Mouse (Mus musculus) liver, postnatal 0 days (tissue): ENCODE measurements around the gene Pde11a. TPM values are rescaled to one million over a fixed set of nuclear protein-coding genes. Genes with fewer than 3 reads are reported as not detected.
"Not testable (repeated sequence)": the region's sequence is repeated elsewhere in the genome, so short reads cannot be mapped to it uniquely, and the experiment has no call there.

Experiments used
- ATAC-seq: fragments of 200-750 bp; cut with Nextera tagmentation; 2 replicates; pipeline ENCODE4 v1.8.0; 2017; ENCODE audit warnings: mild to moderate bottlenecking, moderate library complexity
- DNase-seq: peaks from one replicate; pipeline ENCODE4 v3.0.0-alpha.2; 2016
- H3K27ac ChIP-seq: fragments of 300-500 bp; sonication (generic); 2 replicates; pipeline ENCODE4 v1.5.1; 2014; ENCODE audit warnings: antibody characterized with exemption, moderate library complexity, mild to moderate bottlenecking, low read depth
- H3K27me3 ChIP-seq: fragments of 300-500 bp; sonication (generic); 2 replicates; pipeline ENCODE4 v1.6.1; 2014; ENCODE audit warnings: low read length, control low read depth, mixed read lengths; ENCODE audit not compliant: insufficient read depth
- H3K36me3 ChIP-seq: fragments of 300-500 bp; sonication (generic); replicated peaks from 2 replicates; pipeline ENCODE4 v1.6.1; 2014; ENCODE audit warnings: mild to moderate bottlenecking, control low read depth, low read length, moderate library complexity, mixed read lengths; ENCODE audit not compliant: insufficient read depth
- H3K4me1 ChIP-seq: fragments of 300-500 bp; sonication (generic); 2 replicates; pipeline ENCODE4 v1.6.1; 2014; ENCODE audit warnings: antibody characterized with exemption, mild to moderate bottlenecking, control low read depth; ENCODE audit not compliant: insufficient read depth
- H3K4me2 ChIP-seq: fragments of 300-500 bp; sonication (generic); 2 replicates; pipeline ENCODE4 v1.6.1; 2014; ENCODE audit warnings: low read depth, mild to moderate bottlenecking, low read length, moderate library complexity, mixed read lengths
- H3K4me3 ChIP-seq: fragments of 300-500 bp; sonication (generic); 2 replicates; pipeline ENCODE4 v1.5.1; 2014; ENCODE audit warnings: low read depth, low read length
- H3K9ac ChIP-seq: fragments of 300-500 bp; sonication (generic); replicated peaks from 2 replicates; pipeline ENCODE4 v1.6.1; 2014; ENCODE audit warnings: mild to moderate bottlenecking, moderate library complexity
- H3K9me3 ChIP-seq: fragments of 300-500 bp; sonication (generic); 2 replicates; pipeline ENCODE4 v1.6.1; 2016; ENCODE audit warnings: mild to moderate bottlenecking, control low read depth, low read length, mixed read lengths
- CTCF ChIP-seq: sonication (generic); IDR thresholded peaks from 2 replicates; pipeline ENCODE4 v1.5.1; 2016; ENCODE audit warnings: antibody characterized with exemption, low read depth
- EP300 ChIP-seq: IDR thresholded peaks from 2 replicates; pipeline ENCODE4 v1.6.1; 2016; ENCODE audit warnings: antibody characterized with exemption, low read depth, mild to moderate bottlenecking
- WGBS: fragments of 180-500 bp; shearing (Covaris S2); extraction: QIAGEN DNeasy Blood & Tissue Kit; methylation state at CpG from one replicate; pipeline ENCODE4 v1.1.7; 2014; ENCODE audit not compliant: insufficient replicate concordance; 5-methylcytosine and 5-hydroxymethylcytosine counted together
- polyA plus RNA-seq: library from polyadenylated mRNA; unstranded; fragments of >200 nt; fragmentation: Nextera tagmentation; extraction: Ambion mirVana; gene quantifications from 2 replicates; pipeline ENCODE4 v1.2.1, GENCODE M21; 2015

Pde11a gene
- polyA plus RNA-seq, 1 experiment from 2014 or later = 0.06 TPM

DNA sequence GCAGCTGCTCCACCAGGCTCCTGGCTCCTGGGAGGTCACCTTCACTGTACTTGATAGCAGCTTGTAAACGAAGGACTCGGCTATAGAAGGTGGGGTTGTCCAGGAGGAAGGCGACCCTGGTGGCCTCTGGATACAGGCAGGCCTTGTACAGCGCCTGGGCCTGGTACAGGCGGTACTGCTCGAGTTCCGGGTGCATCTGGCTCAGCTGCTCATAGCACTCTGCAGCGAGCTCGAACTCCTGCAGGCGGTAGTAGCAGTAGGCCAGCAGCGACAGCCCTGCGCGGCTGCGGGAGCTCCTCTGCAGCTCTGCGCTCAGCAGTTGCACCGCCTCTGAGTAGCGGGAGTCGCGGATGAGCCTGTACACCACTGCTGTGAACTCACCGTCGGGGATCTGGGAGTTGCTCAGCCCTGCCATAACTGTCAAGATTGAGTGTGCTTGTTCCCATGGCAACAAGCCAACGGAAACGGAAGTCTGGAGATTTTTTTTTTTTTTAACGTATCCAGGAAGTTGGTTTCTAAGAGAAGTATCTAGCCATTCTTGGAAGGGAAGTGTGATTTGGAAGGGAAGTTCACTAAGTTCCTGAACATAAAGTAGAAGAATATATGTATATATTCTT lies 360.7 kb downstream of the Pde11a start, which contains the start of gene Ttc30a2:
Ttc30a2 (minus strand) TSS at position 419 of the 617 bp plus-strand sequence.
- H3K27me3 ChIP-seq, H3K4me2 ChIP-seq, H3K36me3 ChIP-seq, H3K4me3 ChIP-seq, H3K27ac ChIP-seq, H3K9me3 ChIP-seq, H3K4me1 ChIP-seq, H3K9ac ChIP-seq: not testable (repeated sequence)
- peak; percentile 78 for TF ChIP-seq EP300
- DNase-seq = peak; percentile 43
- ATAC-seq = peak; percentile 42
- 32% methylated on average over 17 of the region's 24 CpGs for WGBS

DNA sequence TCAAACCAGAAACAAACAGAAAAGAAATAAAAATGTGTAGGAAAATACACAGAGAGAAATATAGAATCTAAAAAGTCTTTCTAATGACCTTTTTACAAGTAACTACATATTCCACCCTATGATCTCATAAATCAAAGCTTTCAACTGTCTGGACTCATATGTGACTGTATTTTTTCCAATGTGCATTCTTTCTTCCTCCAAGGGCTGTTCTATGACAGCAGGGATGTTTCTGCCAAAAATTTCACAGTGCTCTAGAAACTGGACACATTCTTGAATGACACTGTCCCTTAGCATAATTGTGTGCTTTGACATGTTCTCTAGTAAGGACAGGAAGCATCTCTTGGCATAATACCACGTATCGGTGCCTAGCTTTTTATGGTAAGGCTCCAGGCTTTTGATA lies 362.5 kb downstream of the Pde11a start:
- H3K4me2 ChIP-seq, H3K9me3 ChIP-seq, H3K36me3 ChIP-seq, H3K27me3 ChIP-seq, ATAC-seq, H3K4me1 ChIP-seq, H3K9ac ChIP-seq, DNase-seq, H3K27ac ChIP-seq, H3K4me3 ChIP-seq: not testable (repeated sequence)
- 79% methylated on average over 2 of the region's 2 CpGs for WGBS

DNA sequence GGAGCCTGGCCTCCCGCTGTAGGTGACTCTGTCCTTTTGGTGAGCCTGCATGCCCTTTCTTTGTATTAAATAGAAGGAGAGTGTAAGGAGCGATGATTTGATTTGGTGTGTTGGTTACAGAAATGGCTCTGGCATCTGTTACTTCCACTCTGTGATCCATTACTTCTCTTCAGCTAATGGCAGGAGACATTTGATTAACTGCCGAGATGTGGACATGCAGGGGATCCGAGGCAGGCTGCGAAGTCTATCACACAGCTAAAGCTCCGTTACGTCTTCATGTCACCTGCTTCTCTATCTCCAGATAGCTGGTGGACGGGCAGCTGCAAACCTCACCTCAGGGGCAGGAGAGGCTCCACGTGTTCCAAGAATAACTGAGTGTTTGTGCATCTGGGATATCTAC lies 364.4 kb downstream of the Pde11a start:
- DNase-seq = no peak
- no peak for TF ChIP-seq EP300
- no peak for TF ChIP-seq CTCF
- H3K4me3 ChIP-seq = no peak overlapping the region
- no peak for ATAC-seq
- no peaks in the 10 kb centered on the region for H3K9me3 ChIP-seq
- no peaks in the 10 kb centered on the region for H3K4me1 ChIP-seq
- no peak overlapping the region for H3K27ac ChIP-seq
- H3K27me3 ChIP-seq = no peaks in the 10 kb centered on the region
- no peak overlapping the region for H3K4me2 ChIP-seq
- H3K9ac ChIP-seq = no peak overlapping the region
- no peaks in the 10 kb centered on the region for H3K36me3 ChIP-seq
- 73% methylated on average over 9 of the region's 9 CpGs for WGBS

GRCm38 (mm10) chr2:75964972-75965371 lies 373.6 kb downstream of the Pde11a start:
- peak; percentile 53; the same call in 1 of the 2 replicates for ATAC-seq
- WGBS = 17% methylated on average over 5 of the region's 5 CpGs
- H3K36me3 ChIP-seq = no peaks in the 10 kb centered on the region

DNA sequence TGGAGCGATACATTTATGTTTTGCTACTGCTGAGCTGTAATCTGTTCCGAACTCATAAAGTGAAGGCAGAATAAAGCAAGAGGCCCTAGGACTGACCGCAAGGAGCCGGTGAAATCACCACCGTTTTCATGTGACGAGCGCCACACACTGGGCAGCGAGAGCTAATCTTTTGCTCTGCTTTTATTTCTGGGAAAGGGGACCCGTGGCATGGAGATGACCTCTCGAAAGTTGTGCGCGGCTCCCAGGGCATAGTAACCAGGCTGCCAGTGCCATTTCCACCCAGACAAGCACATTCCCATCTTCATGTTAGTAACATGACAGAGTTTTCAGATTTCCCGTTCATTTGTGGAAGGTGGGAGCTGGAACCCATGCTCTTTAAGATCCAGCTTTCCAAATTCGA lies 374.1 kb downstream of the Pde11a start:
- Histone ChIP-seq H3K4me1 (peaks cover 10% of the 10 kb centered on the region), H3K27ac (peak overlapping the region; percentile 20; the same call in 1 of the 2 replicates), H3K36me3 (no peaks in the 10 kb centered on the region), H3K27me3 (no peaks in the 10 kb centered on the region), H3K4me2 (peak overlapping the region; percentile 61), H3K4me3 (peak overlapping the region; percentile 25), H3K9me3 (no peaks in the 10 kb centered on the region), H3K9ac (no peak overlapping the region)
- 17% methylated on average over 14 of the region's 14 CpGs for WGBS
- ATAC-seq = peak; percentile 45
- DNase-seq = peak; percentile 61
- TF ChIP-seq CTCF (peak; percentile 60), EP300 (no peak)

More at GRCm38 (mm10) chr2:75964972-75965371, 373.6 kb downstream of the Pde11a start:
- peak; percentile 31 for DNase-seq
- Histone ChIP-seq H3K9me3 (no peaks in the 10 kb centered on the region), H3K4me1 (peaks cover 10% of the 10 kb centered on the region), H3K27ac (no peak overlapping the region), H3K4me3 (peak overlapping the region; percentile 25), H3K27me3 (no peaks in the 10 kb centered on the region), H3K9ac (no peak overlapping the region), H3K4me2 (peak overlapping the region; percentile 61)
- TF ChIP-seq EP300 (no peak), CTCF (peak; percentile 77)

DNA sequence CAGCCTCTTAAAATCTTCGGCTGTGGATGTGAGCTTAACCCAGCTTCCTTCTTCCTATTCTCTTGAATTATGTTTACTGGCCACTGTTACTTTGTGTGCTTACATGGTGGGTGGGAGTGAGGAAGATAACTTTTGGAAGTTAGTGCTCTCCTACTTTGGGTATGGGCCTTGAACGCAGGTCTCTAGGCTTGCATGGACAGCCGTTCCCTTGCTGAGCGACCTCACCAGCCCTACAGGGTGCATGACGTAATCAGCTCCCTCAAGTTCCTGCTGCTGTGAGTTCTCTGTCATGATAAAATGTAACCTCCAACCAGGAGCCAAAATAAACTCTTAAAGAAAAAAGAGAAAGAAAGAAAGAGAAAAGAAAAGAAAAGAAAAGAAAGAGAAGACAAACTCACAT lies 374.5 kb downstream of the Pde11a start:
- Histone ChIP-seq H3K36me3 (no peaks in the 10 kb centered on the region), H3K4me1 (peaks cover 10% of the 10 kb centered on the region), H3K4me3 (peak overlapping the region; percentile 25), H3K27ac (no peak overlapping the region), H3K4me2 (peak overlapping the region; percentile 61), H3K9me3 (no peaks in the 10 kb centered on the region), H3K9ac (no peak overlapping the region), H3K27me3 (no peaks in the 10 kb centered on the region)
- TF ChIP-seq EP300 (no peak), CTCF (no peak)
- DNase-seq = no peak
- 47% methylated on average over 5 of the region's 5 CpGs for WGBS
- ATAC-seq = no peak
